Mouse (Mus musculus): ENCODE results near the gene Kcnn3.

DNA sequence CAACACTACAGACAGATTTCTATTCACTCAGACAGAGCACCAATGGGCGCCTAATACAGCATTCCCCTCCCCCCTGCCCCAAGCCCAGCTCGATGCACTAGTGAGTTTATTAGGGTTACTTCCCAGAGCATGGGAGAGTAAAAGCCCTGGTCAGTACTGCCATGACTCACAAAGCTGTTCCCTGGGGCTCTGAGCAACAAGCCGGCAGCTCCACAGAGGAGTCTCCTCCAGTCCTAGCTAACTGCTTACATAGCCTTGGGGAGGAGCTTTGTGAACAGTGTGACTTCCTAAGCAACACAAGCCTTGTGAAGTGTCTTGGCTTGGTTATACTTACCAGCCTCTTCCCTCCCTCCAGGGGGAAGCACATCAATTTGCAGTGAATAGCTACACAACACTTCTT is 183.6 kb downstream of the Kcnn3 start:
- TF ChIP-seq POLR2A (IDR thresholded peaks at IDR 0.05; ENCODE audit: low read depth, low read length) (no peak), CTCF (conservative IDR thresholded peaks at IDR 0.05; ENCODE audit: insufficient read depth, insufficient read length, low read depth, low read length) (no peak)

All from kidney, adult 2 months (tissue).